Mouse (Mus musculus): ENCODE measurements around the gene Pcdh7.

Gene Pcdh7

GRCm38 (mm10) chr5:57921140-57921539 lies 203.4 kb downstream of the Pcdh7 start:
- no peak for DNase-seq (ENCODE audit: low spot score)

- no peak for DNase-seq (ENCODE audit: low spot score)
Measured at GRCm38 (mm10) chr5:57931331-57931730, 213.6 kb downstream of the Pcdh7 start.

GRCm38 (mm10) chr5:57931738-57932137 lies 214.0 kb downstream of the Pcdh7 start:
- DNase-seq (ENCODE audit: low spot score) = no peak

GRCm38 (mm10) chr5:57934666-57935065 lies 216.9 kb downstream of the Pcdh7 start:
- DNase-seq (ENCODE audit: low spot score) = no peak

GRCm38 (mm10) chr5:57940457-57940856 lies 222.7 kb downstream of the Pcdh7 start:
- DNase-seq (ENCODE audit: low spot score) = no peak

GRCm38 (mm10) chr5:57943176-57943575 lies 225.4 kb downstream of the Pcdh7 start:
- no peak for DNase-seq (ENCODE audit: low spot score)

- no peak for DNase-seq (ENCODE audit: low spot score)
Measured at GRCm38 (mm10) chr5:57943611-57944010, 225.8 kb downstream of the Pcdh7 start.

GRCm38 (mm10) chr5:57945419-57945818 lies 227.7 kb downstream of the Pcdh7 start:
- DNase-seq (ENCODE audit: low spot score) = no peak

GRCm38 (mm10) chr5:57959317-57959716 lies 241.6 kb downstream of the Pcdh7 start:
- no peak for DNase-seq (ENCODE audit: low spot score)

- no peak for DNase-seq (ENCODE audit: low spot score)
Measured at GRCm38 (mm10) chr5:57963792-57964191, 246.0 kb downstream of the Pcdh7 start.

- no peak for DNase-seq (ENCODE audit: low spot score)
Measured at GRCm38 (mm10) chr5:57964201-57964600, 246.4 kb downstream of the Pcdh7 start.

GRCm38 (mm10) chr5:57993584-57993983 lies 275.8 kb downstream of the Pcdh7 start:
- no peak for DNase-seq (ENCODE audit: low spot score)

- no peak for DNase-seq (ENCODE audit: low spot score)
Measured at GRCm38 (mm10) chr5:58021331-58021730, 303.6 kb downstream of the Pcdh7 start.

GRCm38 (mm10) chr5:58025123-58025522 lies 307.4 kb downstream of the Pcdh7 start:
- no peak for DNase-seq (ENCODE audit: low spot score)

- DNase-seq (ENCODE audit: low spot score) = no peak
Measured at GRCm38 (mm10) chr5:58025759-58026158, 308.0 kb downstream of the Pcdh7 start.

GRCm38 (mm10) chr5:58039875-58040274 lies 322.1 kb downstream of the Pcdh7 start:
- DNase-seq (ENCODE audit: low spot score) = no peak

GRCm38 (mm10) chr5:58044216-58044615 lies 326.4 kb downstream of the Pcdh7 start:
- no peak for DNase-seq (ENCODE audit: low spot score)

- no peak for DNase-seq (ENCODE audit: low spot score)
Measured at GRCm38 (mm10) chr5:58081054-58081453, 363.3 kb downstream of the Pcdh7 start.

- no peak for DNase-seq (ENCODE audit: low spot score)
Measured at GRCm38 (mm10) chr5:58082230-58082629, 364.5 kb downstream of the Pcdh7 start.

GRCm38 (mm10) chr5:58083056-58083455 lies 365.3 kb downstream of the Pcdh7 start:
- DNase-seq (ENCODE audit: low spot score) = no peak

- DNase-seq (ENCODE audit: low spot score) = no peak
Measured at GRCm38 (mm10) chr5:58083972-58084371, 366.2 kb downstream of the Pcdh7 start.

GRCm38 (mm10) chr5:58108665-58109364 lies 391.0 kb downstream of the Pcdh7 start:
- no peak for DNase-seq (ENCODE audit: low spot score)

- DNase-seq (ENCODE audit: low spot score) = no peak
Measured at GRCm38 (mm10) chr5:58116096-58116495, 398.3 kb downstream of the Pcdh7 start.

- DNase-seq (ENCODE audit: low spot score) = no peak
Measured at GRCm38 (mm10) chr5:58117896-58118295, 400.1 kb downstream of the Pcdh7 start.
